Mouse (Mus musculus) kidney, postnatal 4 days (tissue): ENCODE results near the gene Acoxl.
A peak's percentile ranks its signal among the peaks of the same experiment; 100 is the strongest.

Experiments used
- DNase-seq, 2 experiments: peaks; one replicate each; pipeline ENCODE4 v3.0.0; 2021; ENCODE audit warnings: mixed read lengths in 2 of 2

Acoxl gene

DNA sequence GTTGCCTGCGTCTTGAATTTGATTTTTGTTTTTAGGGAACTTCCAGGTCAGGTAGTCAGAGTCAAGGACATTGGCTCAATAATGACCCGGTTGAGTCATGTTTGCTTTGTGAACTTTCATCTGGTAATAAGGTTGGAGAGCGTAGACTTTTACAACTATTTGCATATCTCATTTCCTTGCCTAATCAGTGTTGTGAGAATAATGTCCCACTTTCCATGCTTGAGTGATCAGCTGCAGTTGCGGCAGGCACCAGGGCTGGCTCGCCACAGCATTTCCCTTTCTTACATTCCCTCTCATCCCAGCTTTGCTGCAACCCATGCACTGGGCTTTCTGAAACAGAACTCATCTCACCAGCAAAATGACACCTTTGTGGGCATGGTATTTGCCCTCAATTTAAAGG, 59.0 kb downstream of the Acoxl start:
- peak in 1 of 2 experiments; percentile 14 for DNase-seq

DNA sequence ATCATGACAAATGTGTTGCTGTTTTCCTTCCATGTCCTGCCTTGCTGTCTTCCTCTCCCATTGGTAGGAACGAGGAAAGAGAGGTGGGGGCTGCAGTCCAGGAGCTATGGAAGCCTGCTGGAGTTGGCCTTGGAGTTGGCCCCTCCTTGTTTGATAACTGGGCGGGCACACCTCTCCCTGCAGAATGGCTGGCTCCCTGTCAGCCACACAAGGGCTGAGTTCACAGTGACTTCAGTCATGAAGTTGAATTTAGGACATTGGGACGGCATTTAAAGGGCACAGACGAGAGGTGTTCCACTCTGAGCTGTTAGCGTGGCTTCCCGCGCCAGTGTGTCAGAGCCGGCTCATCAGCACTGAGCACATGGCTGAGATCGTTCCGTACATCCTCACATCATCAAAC, 66.2 kb downstream of the Acoxl start:
- DNase-seq = no peak

DNA sequence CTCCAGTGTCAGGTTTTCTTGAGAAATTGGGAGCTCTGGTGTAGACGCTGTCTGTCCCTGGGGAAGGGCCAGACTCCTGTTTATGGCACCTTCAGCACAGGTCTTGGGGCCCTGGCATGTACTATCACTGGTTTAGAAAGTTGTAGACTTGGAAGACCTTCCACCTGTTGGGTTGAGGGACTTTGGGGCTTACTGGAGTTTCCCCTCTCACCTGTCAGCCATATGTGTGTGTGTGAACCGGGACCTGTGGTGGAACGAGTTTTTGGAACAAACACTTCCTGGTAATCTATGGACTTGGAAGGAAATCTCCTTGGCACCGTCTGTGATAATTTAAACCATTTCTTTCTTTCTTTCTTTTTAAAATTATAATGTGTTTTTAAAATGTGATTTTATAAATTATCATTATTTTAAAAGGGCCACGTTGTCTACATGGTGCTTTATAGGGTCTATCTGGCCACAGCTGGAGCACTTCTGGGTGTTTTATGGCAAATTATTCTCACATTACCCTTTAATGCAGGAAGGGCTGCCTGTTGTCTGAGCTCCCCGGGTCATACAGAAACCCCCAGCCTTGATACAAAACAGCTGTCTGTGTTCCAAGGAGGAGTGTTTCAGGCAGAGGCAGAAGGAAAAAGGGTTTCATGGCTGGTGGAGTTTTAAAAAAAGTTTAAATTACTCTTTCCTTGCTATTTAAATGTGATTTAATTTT, 68.5 kb downstream of the Acoxl start:
- DNase-seq = peak in 1 of 2 experiments; percentile 18

DNA sequence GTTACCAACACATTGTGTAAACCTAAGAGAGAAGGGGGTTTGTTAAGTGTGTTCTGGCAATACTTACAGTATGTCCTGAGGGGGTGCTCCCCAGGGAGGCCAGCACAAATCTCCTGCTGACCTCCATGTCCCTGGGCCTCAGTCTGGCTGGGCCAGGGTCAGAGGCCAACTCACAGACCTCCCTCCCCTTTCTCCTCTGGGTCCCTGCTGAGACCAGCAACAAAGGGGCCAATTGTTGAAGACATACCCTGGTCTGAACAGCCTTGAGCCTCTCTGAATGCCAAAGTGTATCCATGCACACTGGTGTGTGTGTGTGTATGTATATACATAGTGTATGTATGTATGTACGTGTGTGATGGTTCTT, 69.0 kb downstream of the Acoxl start:
- peak; percentile 38 to 54 for DNase-seq

DNA sequence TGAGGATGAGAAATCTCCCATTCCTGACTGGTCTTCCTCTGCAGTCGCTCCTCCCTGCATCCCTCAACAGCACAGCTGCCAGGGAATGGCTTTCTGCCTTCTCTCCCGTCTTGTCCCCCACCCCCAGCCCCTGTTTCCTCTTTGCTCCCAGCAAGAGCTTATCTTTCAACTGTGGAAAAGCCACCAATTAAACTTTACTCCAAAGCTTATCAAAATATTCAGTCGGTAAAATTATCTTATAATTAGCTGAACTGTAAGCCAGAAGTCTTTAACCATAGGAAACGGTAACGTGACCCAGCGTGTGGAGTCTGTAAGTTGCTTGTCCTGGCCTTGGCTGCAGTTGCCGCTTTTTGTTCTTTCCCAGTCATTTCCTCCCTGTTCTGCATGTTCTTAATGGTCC, 70.2 kb downstream of the Acoxl start:
- DNase-seq = peak; percentile 51 to 53

DNA sequence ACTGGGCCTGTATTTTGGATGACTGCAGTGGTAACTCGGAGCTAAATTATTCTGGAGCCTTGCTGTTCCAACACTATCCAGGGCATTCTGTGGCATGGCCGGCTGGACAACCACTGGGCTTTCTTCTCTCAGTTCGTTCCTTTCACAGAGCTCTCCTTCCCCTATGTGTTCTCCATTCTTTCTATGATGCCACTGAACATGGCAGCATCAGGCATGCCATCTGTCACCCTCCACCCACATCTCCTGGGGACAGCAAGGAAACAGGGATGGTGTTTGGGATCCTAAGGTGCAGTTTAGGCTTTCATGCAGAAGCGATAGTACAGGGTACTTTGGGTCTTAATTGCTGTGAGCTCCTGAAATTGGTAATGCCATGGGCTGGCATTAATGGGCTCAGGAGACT, 71.1 kb downstream of the Acoxl start:
- DNase-seq = no peak

DNA sequence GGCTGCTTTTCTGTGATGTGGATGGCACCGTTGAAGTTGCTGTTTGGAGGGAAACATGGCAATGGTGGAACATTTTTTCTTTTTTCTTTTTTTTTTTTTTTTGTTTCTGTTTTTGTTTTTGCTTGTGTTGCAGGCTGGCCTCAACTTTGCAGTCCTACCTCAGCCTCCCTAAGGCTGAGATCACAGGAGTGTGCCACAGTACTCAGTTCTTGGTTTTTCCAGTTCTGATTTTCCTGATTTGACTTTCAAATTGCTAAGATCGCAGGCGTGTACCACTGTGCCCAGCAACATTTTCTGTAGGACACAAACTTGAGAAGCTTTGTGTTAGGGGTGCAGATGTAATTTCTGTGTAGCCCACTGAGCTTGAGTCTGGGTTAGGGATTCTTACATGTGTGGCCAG, 72.9 kb downstream of the Acoxl start:
- DNase-seq = no peak

DNA sequence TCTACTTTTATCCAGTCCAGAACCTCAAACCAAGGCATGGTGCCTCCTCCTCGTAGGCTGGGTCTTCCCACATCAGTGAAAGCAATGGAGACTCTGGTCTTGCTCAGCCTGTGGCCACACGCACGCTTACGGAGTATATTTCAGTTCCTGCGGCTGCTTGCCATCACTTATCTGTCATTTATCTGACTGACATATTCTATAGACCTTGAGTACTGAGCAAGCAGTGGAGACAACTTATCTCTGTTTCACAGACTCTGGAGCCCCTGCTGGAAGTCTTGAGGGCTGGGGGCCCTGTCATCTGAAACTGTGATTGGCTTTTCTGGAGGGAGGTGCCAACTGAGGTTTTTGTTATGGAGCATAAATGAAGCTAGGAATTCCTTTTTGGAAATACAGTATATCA, 75.4 kb downstream of the Acoxl start:
- DNase-seq = no peak

DNA sequence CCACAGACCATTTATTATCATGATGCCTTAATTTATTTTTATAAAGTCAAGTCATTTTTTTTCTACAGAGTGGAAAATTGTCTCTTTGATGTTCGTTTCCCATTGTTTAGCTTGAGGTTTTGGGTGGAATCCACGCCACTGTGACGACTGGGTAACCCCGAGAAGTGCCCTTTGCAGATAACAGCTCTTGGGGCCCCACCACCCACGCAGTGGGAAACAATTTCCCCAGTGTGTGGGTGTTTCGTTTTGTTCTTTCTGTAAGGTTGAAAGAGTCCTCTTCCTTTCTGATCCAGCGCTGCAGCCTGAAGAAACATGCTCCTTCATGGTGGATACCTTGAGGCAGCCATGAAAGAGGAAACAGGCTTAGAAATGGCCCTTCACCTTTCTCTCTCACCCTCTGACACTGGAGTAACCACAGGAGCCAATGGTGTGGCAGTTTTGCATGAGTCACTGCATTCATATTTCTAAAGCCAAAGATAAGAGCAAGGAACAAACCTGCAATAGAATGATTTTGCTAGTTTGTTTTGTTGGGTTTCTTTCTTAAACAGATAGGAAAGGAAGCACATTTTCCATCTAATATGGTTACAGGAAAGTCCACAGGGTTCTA, 78.2 kb downstream of the Acoxl start:
- DNase-seq = no peak

DNA sequence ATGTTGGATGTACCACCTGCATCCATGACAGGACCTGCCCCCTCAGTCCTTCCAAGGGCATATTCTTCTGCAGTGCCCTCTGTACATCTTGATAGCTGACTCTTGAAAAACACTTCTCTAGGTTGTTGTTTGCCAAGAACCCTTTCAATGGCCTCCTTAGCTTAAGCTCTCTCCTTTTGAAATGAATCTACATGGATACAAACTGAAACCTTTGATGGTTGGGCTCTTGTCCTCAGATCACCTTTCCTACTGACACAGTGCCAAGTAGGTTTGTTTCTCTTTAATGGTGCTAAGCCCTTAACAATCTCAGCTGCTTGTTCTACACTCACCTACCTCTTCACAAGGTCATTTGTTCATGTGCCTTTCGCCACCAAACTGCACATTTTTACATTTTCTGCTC, 81.1 kb downstream of the Acoxl start:
- DNase-seq = no peak

DNA sequence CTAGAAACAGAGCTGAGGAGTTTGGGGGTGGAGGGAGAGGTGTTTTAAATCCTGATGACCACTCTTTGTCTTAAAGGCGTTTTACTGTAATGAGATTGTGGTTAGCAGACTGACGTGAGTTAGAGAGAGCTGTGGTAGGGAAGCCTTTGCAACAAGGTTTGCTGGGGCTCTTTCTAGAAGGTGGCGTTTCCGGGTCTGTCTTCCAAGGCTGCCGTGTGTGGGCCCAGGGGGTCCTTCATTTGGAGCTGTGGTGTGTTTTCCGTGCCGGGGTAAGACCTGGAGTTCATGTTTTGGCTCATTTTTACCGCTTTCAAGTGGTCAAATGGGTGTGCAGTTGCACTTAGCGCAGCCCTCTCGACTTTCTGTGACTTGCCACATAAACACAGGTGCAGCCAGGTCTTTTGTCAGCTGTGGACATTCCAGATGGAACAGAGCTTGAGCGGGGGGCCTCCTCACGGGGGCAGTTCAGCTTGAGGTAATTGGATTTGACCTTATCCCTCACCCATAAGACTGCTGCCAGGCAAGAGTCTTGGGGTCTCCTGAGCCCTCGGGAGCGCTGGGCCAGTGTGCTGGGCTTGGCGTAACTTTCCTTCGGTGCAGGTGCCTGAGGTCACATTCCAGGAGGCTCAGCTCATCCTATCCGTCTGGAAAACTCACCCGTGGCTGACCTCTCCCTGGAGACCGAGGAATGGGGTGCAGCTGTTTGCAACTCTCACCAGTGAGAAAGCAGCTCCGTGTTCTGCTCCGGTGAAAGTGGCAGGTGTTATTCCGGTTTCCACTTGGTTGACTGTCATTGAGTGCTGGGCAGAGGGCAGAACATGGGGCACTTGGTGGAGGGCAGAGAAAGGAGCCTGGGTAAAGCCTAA, 83.6 kb downstream of the Acoxl start:
- peak; percentile 50 to 74 for DNase-seq

DNA sequence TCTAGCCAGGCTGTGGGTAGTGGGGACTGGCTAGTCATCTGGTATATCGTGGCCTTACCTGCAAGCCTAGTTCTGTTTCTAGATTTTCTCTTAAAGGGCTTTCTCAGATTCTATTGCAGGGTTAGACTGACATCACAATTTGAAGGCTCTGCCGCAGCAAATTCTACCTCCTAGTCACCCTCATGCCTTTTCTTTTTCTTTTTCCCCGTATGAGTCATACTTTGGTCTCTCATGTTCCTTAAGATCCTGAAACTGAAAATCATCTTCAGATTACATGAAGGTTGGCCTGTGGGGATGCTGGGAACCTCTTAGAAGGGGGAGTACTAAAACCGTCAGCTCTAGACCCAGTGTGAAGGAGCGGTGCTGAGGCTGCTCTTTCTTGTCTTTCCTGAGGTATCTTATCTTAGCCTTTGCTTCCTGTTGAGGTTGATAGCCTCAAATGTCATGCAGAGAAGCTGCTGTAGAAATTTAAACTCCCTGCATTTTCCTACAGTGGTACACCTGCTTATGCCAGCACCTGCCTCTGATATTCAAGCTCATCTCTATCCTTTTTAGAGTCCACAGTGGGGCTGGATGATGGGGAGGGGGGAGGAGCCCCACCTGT, 84.5 kb downstream of the Acoxl start:
- DNase-seq = no peak

DNA sequence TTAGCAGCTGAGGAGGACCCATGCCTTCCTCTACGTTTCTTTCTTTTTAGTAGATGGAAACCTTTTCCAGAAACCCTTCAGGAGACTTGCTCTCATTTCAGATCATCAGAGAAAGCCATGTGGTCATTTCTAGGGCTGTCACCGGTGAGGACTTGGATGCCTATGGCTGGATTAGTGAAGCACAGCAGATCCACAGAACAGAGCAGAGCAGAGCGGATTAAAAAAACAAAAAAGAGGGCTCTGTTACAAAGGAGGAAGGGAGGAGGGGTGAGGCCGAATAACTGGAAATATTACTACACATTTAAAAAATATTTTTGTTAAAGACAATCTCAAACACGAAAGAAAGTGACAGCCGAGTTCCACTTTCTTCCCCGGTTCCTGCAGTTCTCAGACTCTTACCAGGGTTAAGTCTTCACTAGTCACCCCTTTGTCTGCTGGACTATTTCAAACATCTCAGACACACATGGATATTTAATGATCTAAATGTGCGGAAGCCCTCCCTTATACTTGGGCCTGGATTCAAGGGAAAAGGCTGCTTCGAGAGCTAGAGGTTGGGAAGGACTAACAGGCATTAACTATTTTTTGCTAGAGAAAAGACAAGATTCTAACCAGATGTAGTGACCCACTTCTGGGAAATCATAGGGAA, 88.1 kb downstream of the Acoxl start:
- no peak for DNase-seq

DNA sequence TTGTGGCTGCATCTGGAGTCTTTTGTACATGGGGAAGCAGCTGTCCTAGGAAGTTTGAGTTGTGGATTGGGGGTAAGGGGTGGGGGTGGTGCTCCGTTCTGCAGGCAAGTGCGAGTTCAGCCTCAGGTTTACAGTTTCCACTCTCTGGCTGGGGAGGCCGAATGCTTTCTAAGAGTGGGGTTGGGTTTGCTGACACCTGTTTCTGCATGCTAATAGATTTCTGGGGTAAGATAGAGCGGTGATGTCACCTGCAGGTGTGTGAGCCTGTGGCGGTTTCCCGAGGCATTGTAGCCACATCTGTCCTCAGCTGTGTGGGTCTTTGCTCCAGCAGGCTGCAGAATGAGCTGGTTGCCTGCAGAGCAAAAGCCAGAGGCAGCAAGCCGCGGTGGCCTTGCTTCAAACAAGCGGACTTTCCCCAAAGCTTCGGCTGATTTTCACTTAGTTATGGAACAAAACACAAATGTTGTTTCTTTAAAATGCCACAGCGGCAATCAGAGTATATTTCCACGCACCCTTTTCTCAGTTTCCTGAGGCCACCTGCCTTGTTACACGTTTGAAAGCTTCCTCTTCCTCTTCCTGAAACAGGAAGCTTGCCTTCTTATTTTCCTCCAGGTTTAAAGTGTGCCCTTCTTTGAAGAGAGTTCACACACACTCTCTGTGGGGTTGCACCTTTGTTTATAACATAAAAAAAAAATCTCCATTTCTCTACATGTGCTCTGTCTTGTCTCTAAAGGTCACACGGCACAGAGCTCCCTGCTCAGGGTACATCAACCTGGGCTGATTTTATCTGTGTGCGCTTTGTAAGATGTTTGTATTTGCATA, 89.0 kb downstream of the Acoxl start:
- DNase-seq = peak; percentile 8 to 35

DNA sequence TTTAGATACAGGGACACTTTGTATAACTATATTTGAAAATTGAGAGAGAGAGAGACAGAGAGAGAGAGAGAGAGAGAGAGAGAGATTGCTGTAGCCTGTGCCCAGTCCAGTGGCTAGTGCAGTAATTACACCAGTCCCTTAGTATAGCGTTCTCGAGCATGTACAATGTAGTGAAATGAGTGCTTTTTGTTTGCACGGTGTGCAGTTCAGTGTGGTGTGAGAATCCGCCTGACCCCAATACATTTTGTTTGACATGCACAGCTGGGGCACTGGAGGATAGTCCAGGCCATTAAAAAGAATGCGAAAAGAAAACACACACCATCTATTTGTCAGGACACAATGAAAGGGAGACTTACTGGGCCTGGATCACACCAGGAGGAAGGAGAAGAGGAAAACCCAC, 89.6 kb downstream of the Acoxl start:
- DNase-seq = no peak

DNA sequence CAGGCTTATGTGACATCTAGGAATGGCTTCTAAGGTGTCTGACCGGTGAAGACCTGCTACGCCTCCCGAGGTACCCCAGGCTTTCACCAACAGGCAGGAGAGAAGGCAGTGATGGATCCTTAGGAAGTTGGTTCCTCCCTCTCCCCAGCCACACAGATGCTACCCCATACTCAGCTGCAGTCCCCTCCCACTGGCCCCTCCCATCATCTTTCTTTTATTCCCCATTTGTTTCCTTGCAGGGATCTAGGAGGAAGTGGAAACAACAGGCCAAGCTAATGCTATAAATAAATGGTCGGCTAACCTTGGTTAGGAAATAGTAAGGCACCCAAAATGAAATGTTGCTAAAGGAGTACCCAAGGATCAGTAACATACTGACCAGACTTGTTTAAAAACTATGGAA, 90.2 kb downstream of the Acoxl start:
- DNase-seq = no peak

DNA sequence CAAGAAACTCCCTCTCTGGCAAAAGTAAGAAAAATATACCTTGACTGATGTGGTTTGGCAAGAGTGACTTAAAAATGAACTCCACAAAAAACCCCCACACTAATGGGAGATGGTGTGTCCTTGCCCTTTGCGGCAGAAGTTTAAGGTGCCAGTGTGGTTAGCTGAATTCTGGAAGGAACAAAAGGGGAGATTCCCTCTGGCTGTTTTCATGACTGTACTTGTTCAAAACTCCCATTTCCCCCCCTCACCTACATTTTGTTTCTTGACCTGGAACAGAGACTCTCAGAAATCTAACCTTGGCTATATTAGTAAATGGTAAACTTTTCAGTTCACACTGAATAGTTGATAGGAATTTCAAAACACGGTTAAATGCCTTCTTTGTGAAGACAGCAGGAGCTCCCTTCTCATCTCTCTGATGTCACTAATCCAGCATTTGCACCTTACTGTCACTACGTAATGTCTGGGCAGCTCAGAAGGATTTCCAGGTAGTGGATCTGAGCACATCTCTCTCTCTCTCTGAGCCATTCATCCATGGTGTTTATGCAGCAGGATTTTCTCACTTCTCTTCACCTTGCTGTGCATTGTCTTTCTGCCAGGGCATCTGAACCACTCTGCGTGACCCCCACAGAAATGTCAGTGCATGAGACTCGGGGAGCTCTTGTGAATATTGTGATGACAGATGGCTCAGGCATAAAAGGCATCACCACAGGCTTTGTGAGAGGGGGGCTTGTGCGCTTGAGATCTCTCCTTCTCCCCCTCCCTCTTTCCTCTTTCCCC, 91.5 kb downstream of the Acoxl start:
- no peak for DNase-seq

DNA sequence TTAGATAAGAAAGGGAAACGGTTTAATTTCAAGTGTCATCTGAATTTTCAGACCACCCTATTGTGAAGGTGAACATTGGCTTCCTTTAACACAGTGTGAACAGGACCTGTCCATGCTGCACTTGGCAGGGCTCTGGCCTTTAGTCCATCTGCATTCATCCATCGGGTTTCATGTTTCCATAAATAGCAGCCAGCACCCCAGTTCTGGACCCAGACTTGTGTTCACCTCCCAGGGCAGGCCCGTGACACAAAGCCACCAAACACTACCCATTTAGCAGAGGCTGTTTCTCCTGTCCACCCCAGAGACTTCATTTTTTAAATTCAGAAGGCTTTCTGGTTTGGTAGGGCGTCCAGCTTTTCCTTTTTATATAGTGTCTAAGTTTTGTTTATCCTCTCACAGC, 92.9 kb downstream of the Acoxl start:
- DNase-seq = no peak

DNA sequence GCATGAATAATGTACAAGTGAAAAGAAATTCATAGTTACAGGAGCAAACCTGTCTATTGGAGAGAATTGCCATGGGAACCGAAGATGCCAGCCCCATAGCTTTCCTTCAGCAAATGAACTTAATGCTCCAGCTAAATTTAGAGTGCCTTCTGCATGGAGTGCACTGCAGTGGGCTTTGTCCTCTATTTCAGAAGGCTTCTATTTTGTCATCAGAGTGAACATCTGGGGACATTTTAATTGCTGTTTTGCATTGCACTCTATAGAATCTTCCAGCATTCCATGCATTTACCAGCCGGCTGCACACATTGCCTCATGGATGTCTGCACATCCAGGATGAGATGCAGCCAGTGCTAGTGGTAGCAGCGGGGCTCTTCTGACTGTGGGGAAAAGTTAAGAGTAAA, 94.9 kb downstream of the Acoxl start:
- no peak for DNase-seq

DNA sequence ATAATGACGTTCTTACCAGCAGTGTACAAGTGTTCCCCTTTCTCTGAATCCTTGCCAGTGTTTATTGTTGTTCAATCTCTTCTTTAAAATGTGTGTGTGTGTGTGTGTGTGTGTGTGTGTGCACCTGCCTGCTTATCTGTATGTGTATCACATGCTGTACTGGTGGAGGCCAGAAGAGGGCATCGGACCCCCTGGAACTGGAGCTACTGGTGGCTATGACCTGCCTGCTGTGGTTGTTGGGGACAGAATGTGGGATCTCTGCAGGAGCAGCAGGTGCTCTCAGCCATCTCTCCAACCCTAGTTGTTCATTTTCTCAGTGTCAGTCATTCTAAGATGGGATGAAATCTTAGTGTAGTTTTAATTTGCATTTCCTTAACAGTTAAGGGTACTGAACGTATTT, 98.4 kb downstream of the Acoxl start:
- peak in 1 of 2 experiments; percentile 14 for DNase-seq

DNA sequence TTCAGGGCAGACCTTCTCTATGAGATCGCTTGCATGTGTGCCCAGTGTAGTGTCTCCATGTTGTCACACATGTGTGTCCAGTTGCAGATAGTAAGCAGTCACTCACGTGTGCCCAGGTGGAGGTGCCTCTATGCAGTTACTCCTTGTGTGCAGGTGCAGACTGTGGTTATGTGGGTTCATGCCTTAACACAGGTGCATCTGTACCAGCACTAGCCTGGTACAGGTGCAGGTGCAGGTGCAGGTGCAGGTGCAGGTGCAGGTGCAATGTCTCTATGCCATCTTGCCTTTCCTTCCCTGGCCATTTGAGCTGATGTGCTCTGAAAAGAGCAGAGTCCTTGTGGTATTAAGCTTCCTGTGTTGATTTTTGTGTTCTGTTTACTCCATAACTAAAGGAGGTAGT, 100.5 kb downstream of the Acoxl start:
- DNase-seq = no peak
